26 mouse cellular contexts compared by ENCODE assay signal in genomic region chr8:45004021-45004420, GRCm38 (mm10).
DNase-seq lines count a peak whose midpoint lies in the region; ATAC-seq and TF ChIP-seq lines count a peak whose summit lies in the region.
"Had no signal": no experiment of that assay in that cellular context is flagged by ENCODE, and none has a peak within 500 bp of the region (broad histone marks: within the 10 kb centered on the region; RNA-seq: fewer than 3 reads in every experiment).

No protein-coding gene starts in this region.

- peak overlapping the region; percentile 29; the same call in 1 of the 2 replicates for H3K27ac ChIP-seq in heart, embryonic 10.5 days
- H3K27ac ChIP-seq in heart, postnatal 0 days (ENCODE audit: low read depth), result 0 out of 2 replicates have a peak overlapping the region, but pooled peaks have one; percentile 43
- H3K27ac ChIP-seq in heart, embryonic 12.5 days (ENCODE audit: poor library complexity, severe bottlenecking), result no peak overlapping the region
- peak overlapping the region; percentile 25; the same call in 1 of the 2 replicates for H3K27ac ChIP-seq in kidney, postnatal 0 days
- H3K27ac ChIP-seq: embryonic facial prominence, embryonic 10.5 days; embryonic facial prominence, embryonic 13.5 days; forebrain, embryonic 12.5 days; forebrain, embryonic 15.5 days; heart, adult 2 months; hindbrain, embryonic 12.5 days; hindbrain, embryonic 15.5 days had no signal

- no peak overlapping the region for H3K4me3 ChIP-seq in heart, embryonic 10.5 days
- no peak overlapping the region for H3K4me3 ChIP-seq in heart, postnatal 0 days (ENCODE audit: low read depth, low read length)
- no peak overlapping the region for H3K4me3 ChIP-seq in heart, embryonic 12.5 days
- H3K4me3 ChIP-seq in kidney, postnatal 0 days (replicated peaks; ENCODE audit: low read depth, low read length), result no peak overlapping the region
- H3K4me3 ChIP-seq: embryonic facial prominence, embryonic 10.5 days; embryonic facial prominence, embryonic 13.5 days; erythroblast, embryonic 14.5 days; forebrain, embryonic 12.5 days; forebrain, embryonic 15.5 days; heart, adult 2 months; hindbrain, embryonic 12.5 days; hindbrain, embryonic 15.5 days had no signal

- 57% methylated on average over 3 of the region's 3 CpGs for WGBS in heart, embryonic 10.5 days
- 39% methylated on average over 3 of the region's 3 CpGs for WGBS in heart, postnatal 0 days
- 50% methylated on average over 3 of the region's 3 CpGs for WGBS in heart, embryonic 12.5 days
- WGBS in kidney, postnatal 0 days, result 47% methylated on average over 3 of the region's 3 CpGs

- DNase-seq in heart, embryonic 10.5 days (ENCODE audit: low spot score), result no peak
- DNase-seq in heart, postnatal 14 days, result no peak
- no peak for DNase-seq in heart, postnatal 0 days (ENCODE audit: low spot score)
- peak; percentile 63 for DNase-seq in kidney, adult 9 months
- no peak for DNase-seq in kidney, postnatal 25 days
- no peak for DNase-seq in kidney, postnatal 0 days (ENCODE audit: low spot score)
- DNase-seq in kidney, adult 8-10 months, result no peak
- DNase-seq: adrenal gland, adult 8-10 months; adrenal gland, postnatal 25 days; cerebellum, adult 11-12 months; cerebellum, adult 8-10 months; cerebellum, postnatal 10 days; cerebellum, postnatal 36 days; embryo, embryonic 11 days; gastrocnemius, postnatal 25 days; heart, adult 2 months; heart, postnatal 10 days had no signal

- H3K4me1 ChIP-seq in heart, embryonic 10.5 days, result peaks cover 38% of the 10 kb centered on the region
- H3K4me1 ChIP-seq in heart, postnatal 0 days (ENCODE audit: control insufficient read depth, insufficient read depth), result peaks cover 32% of the 10 kb centered on the region
- H3K4me1 ChIP-seq in heart, embryonic 12.5 days (replicated peaks), result peaks cover 41% of the 10 kb centered on the region
- peaks cover 24% of the 10 kb centered on the region for H3K4me1 ChIP-seq in kidney, postnatal 0 days (replicated peaks; ENCODE audit: insufficient read depth, low read length)

- no peak for ATAC-seq in heart, postnatal 0 days (ENCODE audit: insufficient read depth, low read depth)
- no peak for ATAC-seq in heart, embryonic 12.5 days (ENCODE audit: insufficient number of reproducible peaks, low FRiP score)
- ATAC-seq in kidney, postnatal 0 days (replicated peaks; ENCODE audit: low FRiP score, low read depth), result no peak
- ATAC-seq: activated CD4-positive, CD25-positive, alpha-beta regulatory T cell, adult 4 months had no signal

- H3K9me3 ChIP-seq in heart, embryonic 10.5 days, result no peaks in the 10 kb centered on the region
- no peaks in the 10 kb centered on the region for H3K9me3 ChIP-seq in heart, postnatal 0 days (replicated peaks; ENCODE audit: control insufficient read depth, low read length)
- no peaks in the 10 kb centered on the region for H3K9me3 ChIP-seq in heart, embryonic 12.5 days (replicated peaks)
- no peaks in the 10 kb centered on the region for H3K9me3 ChIP-seq in kidney, postnatal 0 days (replicated peaks; ENCODE audit: low read length)
- H3K9me3 ChIP-seq: embryonic facial prominence, embryonic 10.5 days; embryonic facial prominence, embryonic 13.5 days; forebrain, embryonic 12.5 days; forebrain, embryonic 15.5 days; hindbrain, embryonic 12.5 days; hindbrain, embryonic 15.5 days had no signal

- no peak overlapping the region for H3K9ac ChIP-seq in heart, postnatal 0 days (replicated peaks; ENCODE audit: low read depth, low read length)
- no peak overlapping the region for H3K9ac ChIP-seq in heart, embryonic 12.5 days
- no peak overlapping the region for H3K9ac ChIP-seq in kidney, postnatal 0 days (ENCODE audit: low read depth, low read length)
- H3K9ac ChIP-seq: embryonic facial prominence, embryonic 13.5 days; forebrain, embryonic 12.5 days; forebrain, embryonic 15.5 days; hindbrain, embryonic 12.5 days; hindbrain, embryonic 15.5 days had no signal

- H3K4me2 ChIP-seq in heart, postnatal 0 days (ENCODE audit: low read depth, low read length), result no peak overlapping the region
- no peak overlapping the region for H3K4me2 ChIP-seq in heart, embryonic 12.5 days
- no peak overlapping the region for H3K4me2 ChIP-seq in kidney, postnatal 0 days (ENCODE audit: low read length)
- H3K4me2 ChIP-seq: embryonic facial prominence, embryonic 13.5 days; forebrain, embryonic 12.5 days; forebrain, embryonic 15.5 days; hindbrain, embryonic 12.5 days; hindbrain, embryonic 15.5 days had no signal

- TF ChIP-seq CTCF in heart, postnatal 0 days (IDR thresholded peaks at IDR 0.05; ENCODE audit: low read depth), result no peak
- TF ChIP-seq CTCF in kidney, postnatal 0 days (IDR thresholded peaks at IDR 0.05; ENCODE audit: low read depth), result no peak

- H3K27me3 ChIP-seq in heart, embryonic 10.5 days (ENCODE audit: insufficient read depth, poor library complexity, severe bottlenecking), result no peaks in the 10 kb centered on the region
- no peaks in the 10 kb centered on the region for H3K27me3 ChIP-seq in heart, postnatal 0 days (ENCODE audit: control insufficient read depth, insufficient read depth, low read length)
- H3K27me3 ChIP-seq in heart, embryonic 12.5 days (replicated peaks), result no peaks in the 10 kb centered on the region
- no peaks in the 10 kb centered on the region for H3K27me3 ChIP-seq in kidney, postnatal 0 days (ENCODE audit: insufficient read depth, low read length)
- H3K27me3 ChIP-seq: embryonic facial prominence, embryonic 13.5 days; forebrain, embryonic 12.5 days; forebrain, embryonic 15.5 days; hindbrain, embryonic 12.5 days; hindbrain, embryonic 15.5 days had no signal

- intact Hi-C loops in heart, postnatal 14 days (cut with DNase I), result no loop called here

- H3K36me3 ChIP-seq in heart, embryonic 10.5 days, result peaks cover 7% of the 10 kb centered on the region; the same call in 1 of the 2 replicates
- H3K36me3 ChIP-seq in heart, postnatal 0 days (replicated peaks; ENCODE audit: control insufficient read depth, insufficient read depth, low read length), result no peaks in the 10 kb centered on the region
- no peaks in the 10 kb centered on the region for H3K36me3 ChIP-seq in heart, embryonic 12.5 days
- H3K36me3 ChIP-seq in kidney, postnatal 0 days (ENCODE audit: insufficient read depth, low read length), result no peaks in the 10 kb centered on the region
- H3K36me3 ChIP-seq: forebrain, embryonic 12.5 days; forebrain, embryonic 15.5 days; hindbrain, embryonic 12.5 days; hindbrain, embryonic 15.5 days had no signal

- TF ChIP-seq EP300 in heart, postnatal 0 days (IDR thresholded peaks at IDR 0.05; ENCODE audit: low read depth), result no peak
